Mouse (Mus musculus) skeletal muscle tissue, adult 2 months (tissue): ENCODE results near the gene Gabrb1.
"Not testable (repeated sequence)": the region's sequence is repeated elsewhere in the genome, so short reads cannot be mapped to it uniquely, and the experiment has no call there.

ENCODE experiments used
- DNase-seq: peaks from one replicate; pipeline ENCODE4 v3.0.0-alpha.2; 2012; ENCODE audit warnings: low read depth, low spot score

Gabrb1 gene

GRCm38 (mm10) chr5:72003811-72004435 is 346.0 kb downstream of the Gabrb1 start:
- DNase-seq: no peak

- no peak for DNase-seq
Observed at GRCm38 (mm10) chr5:72036954-72037353, 379.0 kb downstream of the Gabrb1 start.

GRCm38 (mm10) chr5:72043226-72044151 is 385.6 kb downstream of the Gabrb1 start:
- DNase-seq: no peak

GRCm38 (mm10) chr5:72046261-72046660 is 388.3 kb downstream of the Gabrb1 start:
- DNase-seq: no peak

- DNase-seq: no peak
Observed at GRCm38 (mm10) chr5:72064079-72064478, 406.2 kb downstream of the Gabrb1 start.

- DNase-seq: no peak
Observed at GRCm38 (mm10) chr5:72068826-72069225, 410.9 kb downstream of the Gabrb1 start.

GRCm38 (mm10) chr5:72069398-72069797 is 411.5 kb downstream of the Gabrb1 start:
- not testable (repeated sequence) for DNase-seq

GRCm38 (mm10) chr5:72076781-72077180 is 418.9 kb downstream of the Gabrb1 start:
- no peak for DNase-seq

- DNase-seq: no peak
Observed at GRCm38 (mm10) chr5:72086518-72086917, 428.6 kb downstream of the Gabrb1 start.

- no peak for DNase-seq
Observed at GRCm38 (mm10) chr5:72094582-72094981, 436.7 kb downstream of the Gabrb1 start.

GRCm38 (mm10) chr5:72095015-72095414 is 437.1 kb downstream of the Gabrb1 start:
- DNase-seq: no peak

GRCm38 (mm10) chr5:72104274-72104921 is 446.5 kb downstream of the Gabrb1 start:
- DNase-seq: no peak

GRCm38 (mm10) chr5:72122414-72123037 is 464.6 kb downstream of the Gabrb1 start:
- no peak for DNase-seq

- DNase-seq: no peak
Observed at GRCm38 (mm10) chr5:72126681-72127080, 468.8 kb downstream of the Gabrb1 start.

GRCm38 (mm10) chr5:72133906-72134305 is 476.0 kb downstream of the Gabrb1 start:
- no peak for DNase-seq

GRCm38 (mm10) chr5:72138256-72138655 is 480.3 kb downstream of the Gabrb1 start:
- DNase-seq: no peak

- no peak for DNase-seq
Observed at GRCm38 (mm10) chr5:72139619-72140018, 481.7 kb downstream of the Gabrb1 start.

GRCm38 (mm10) chr5:72148679-72149078 is 490.8 kb downstream of the Gabrb1 start:
- DNase-seq: no peak

- DNase-seq: no peak
Observed at GRCm38 (mm10) chr5:72150870-72151269, 493.0 kb downstream of the Gabrb1 start.

GRCm38 (mm10) chr5:72155686-72156085 is 497.8 kb downstream of the Gabrb1 start:
- DNase-seq: not testable (repeated sequence)

- no peak for DNase-seq
Observed at GRCm38 (mm10) chr5:72156598-72156997, 498.7 kb downstream of the Gabrb1 start.

- no peak for DNase-seq
Observed at GRCm38 (mm10) chr5:72158667-72159066, 500.8 kb downstream of the Gabrb1 start.
